Mouse (Mus musculus) MEL (cell line): Measurements from ENCODE around the gene Fam20b.

Source experiments
- E2F4 ChIP-seq: IDR thresholded peaks from 2 replicates; pipeline ENCODE4 v1.6.1; 2011; ENCODE audit warnings: low read depth, low read length, improper control_type of control experiment, borderline replicate concordance
- EP300 ChIP-seq, 2 experiments: IDR thresholded peaks; 2 replicates each; pipeline ENCODE4 v1.6.1; 2011; ENCODE audit warnings: improper control_type of control experiment in 2 of 2, low read length in 2 of 2, low read depth in 1 of 2, mild to moderate bottlenecking in 1 of 2
- KAT2A ChIP-seq: conservative IDR thresholded peaks from 2 replicates; pipeline ENCODE4 v1.6.1; 2012; ENCODE audit warnings: low read depth, low read length, improper control_type of control experiment, inconsistent platforms
- POLR2A ChIP-seq, 2 experiments: IDR thresholded peaks; 2 replicates each; pipeline ENCODE4 v1.6.1; 2011 to 2012; ENCODE audit warnings: low read length in 2 of 2, mild to moderate bottlenecking in 2 of 2, control low read depth in 1 of 2, improper control_type of control experiment in 1 of 2, low read depth in 1 of 2, moderate library complexity in 1 of 2; ENCODE audit not compliant: control insufficient read depth in 1 of 2, insufficient read depth in 1 of 2, poor library complexity in 1 of 2
- TAL1 ChIP-seq: IDR thresholded peaks from 2 replicates; pipeline ENCODE4 v1.6.1; 2012; ENCODE audit warnings: mild to moderate bottlenecking, inconsistent platforms, low read length, moderate library complexity, mixed read lengths
- ZKSCAN1 ChIP-seq: IDR thresholded peaks from 2 replicates; pipeline ENCODE4 v1.6.1; 2012; ENCODE audit warnings: low read depth, mild to moderate bottlenecking, inconsistent platforms, low read length, improper control_type of control experiment, moderate library complexity

DNA sequence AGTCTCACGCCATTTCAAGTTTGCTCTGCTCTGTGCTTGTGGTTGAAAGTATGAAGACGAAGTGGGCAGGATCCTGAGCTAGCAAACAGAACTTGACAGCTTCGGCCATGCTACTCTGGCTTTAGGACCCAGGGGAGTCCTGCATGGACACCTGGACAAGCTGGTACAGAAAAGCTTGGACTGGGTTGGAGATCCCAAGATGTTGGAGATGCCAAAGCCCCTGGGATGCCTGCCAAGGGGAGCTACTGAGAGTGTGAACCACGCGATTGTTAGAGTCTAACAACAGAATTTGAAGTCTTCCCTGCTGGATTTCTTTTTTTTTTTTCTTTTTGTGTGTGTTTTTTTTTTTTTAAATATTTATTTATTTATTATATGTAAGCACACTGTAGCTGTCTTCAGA, 42.3 kb downstream of the Fam20b start:
- TF ChIP-seq POLR2A (IDR thresholded peaks at IDR 0.05; ENCODE audit: control insufficient read depth in 1 of 2, insufficient read depth in 1 of 2, low read depth in 1 of 2, low read length in 2 of 2, poor library complexity in 1 of 2) (no peak), EP300 (IDR thresholded peaks at IDR 0.05; ENCODE audit: low read depth in 1 of 2, low read length in 2 of 2) (no peak), ZKSCAN1 (no peak), E2F4 (no peak), TAL1 (no peak), KAT2A (no peak)
